Mouse (Mus musculus) right cerebral cortex, adult 2 months (tissue): Measurements from ENCODE around the gene 4930548H24Rik.
A peak's percentile ranks its signal among the peaks of the same experiment; 100 is the strongest.
"Not testable (repeated sequence)": the region's sequence is repeated elsewhere in the genome, so short reads cannot be mapped to it uniquely, and the experiment has no call there.

ENCODE experiments used
- DNase-seq, 2 experiments: peaks; one replicate each; pipeline ENCODE4 v3.0.0; 2021 to 2022; ENCODE audit warnings: low spot score in 2 of 2

4930548H24Rik gene

DNA sequence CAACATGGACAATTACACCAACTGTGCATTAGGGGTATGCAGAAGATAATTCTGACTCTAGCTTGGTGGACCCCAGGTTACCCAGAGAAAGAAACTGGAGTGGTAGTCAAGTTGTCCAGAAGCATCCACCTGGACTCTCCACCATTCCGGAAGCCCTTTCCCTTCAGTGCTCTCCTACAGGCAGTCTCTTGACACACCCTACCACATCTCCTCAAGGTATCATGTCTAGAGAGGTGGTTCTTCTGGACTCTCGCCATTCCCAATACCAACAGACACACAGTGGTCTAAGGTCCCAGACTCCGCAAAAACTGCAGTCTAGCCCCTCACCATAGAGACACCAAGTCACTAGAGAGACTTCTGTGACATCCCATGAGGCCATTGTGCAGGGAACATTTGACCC lies at the start of gene 4930548H24Rik:
4930548H24Rik (plus strand) TSS at position 301 of the 400 bp plus-strand sequence.
- DNase-seq: no peak

DNA sequence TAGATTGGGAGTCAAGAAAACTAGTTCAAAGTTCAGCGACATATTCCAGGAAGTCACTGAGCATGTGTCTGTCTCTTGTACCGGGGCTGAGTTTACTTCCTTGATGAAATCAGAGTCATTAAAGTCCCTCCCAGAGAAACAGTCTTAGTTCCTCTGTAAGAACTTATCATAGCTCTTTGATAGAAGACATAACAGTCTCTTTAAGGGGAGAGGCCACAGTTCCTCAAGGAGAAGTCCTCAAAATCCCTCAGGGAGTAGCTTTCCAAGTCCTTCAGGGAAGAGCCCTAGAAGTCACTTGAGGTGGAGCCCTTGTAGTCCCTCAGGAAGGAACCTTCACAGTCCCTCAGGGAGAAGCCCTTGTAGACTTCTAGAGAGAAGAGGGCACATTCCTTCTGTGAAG lies 34.2 kb upstream of the 4930548H24Rik start:
- DNase-seq: no peak

DNA sequence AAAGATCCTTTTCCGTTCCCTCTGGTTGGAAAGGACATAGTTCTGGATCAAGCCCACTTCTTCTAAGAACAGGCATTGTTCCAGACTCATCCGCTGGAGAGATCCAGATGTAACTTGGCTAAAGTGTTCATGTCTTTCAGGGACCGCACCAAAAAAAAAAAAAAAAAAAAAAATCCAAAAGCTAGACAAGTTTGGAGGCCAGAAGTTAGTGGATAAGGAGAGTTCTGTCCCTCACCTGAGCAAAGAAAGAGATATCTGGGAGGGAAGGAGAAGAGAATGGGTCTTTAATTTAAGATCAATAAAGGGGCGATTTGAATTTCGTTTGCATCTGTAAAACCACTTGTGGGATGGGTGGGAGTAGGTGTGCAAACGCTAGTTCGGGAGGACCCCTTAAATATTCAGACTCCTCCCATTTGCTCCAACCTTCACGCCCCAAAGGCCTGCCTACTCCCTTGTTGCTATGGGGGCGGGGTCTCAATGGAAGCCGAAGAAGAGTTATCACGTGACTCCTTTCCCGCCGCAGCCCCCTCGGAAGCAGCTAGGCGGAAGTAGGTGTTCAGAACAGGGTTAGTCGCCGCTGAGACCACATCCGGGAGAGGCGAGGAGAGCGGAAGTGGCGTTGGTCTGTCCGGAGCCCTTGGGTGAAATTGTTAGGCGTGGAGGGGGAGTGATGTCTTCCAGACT lies 33.5 kb upstream of the 4930548H24Rik start, which contains the start of gene Zfp512:
Zfp512 (plus strand) TSS at position 554 of the 684 bp plus-strand sequence.
- DNase-seq: peak; percentile 91 to 92

DNA sequence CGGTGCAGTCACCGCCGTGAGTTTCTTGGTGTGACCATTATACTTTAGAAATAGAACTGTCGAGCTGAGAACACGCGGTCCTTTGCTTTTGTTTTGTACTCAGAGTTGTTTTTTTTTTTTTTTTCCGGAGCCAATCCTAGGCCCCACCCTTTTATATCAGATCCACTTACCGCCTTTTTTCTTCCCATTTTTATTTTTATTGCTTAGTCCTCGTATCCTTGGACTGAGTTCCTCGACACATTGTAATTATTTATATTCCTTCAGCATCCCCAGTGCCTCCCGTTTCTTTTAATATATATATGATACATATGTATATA lies 33.0 kb upstream of the 4930548H24Rik start:
- no peak for DNase-seq

DNA sequence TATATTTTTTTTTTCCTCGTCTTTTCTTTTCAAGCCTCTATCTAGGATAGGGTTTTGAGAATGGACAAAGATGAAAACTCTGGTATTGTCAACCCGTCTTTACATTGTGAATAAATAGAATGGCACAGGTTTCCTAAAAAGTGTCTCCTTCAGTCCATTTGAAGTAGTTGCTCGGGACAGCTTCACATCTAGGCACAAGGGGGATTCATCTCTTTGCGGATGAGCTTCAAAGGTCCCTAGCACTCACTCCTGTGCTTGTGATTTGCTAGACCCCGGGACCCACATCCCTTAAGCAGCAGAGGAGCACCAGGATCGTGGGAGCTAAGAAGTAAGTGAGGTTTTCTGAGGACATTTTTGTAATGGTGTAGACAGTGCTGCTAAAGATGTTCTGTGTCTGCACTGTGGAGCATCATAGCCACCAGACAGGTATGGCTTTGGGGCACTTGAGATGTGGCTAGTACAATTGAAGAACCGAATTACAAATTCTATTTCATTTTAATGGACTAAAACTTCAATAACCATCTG lies 32.6 kb upstream of the 4930548H24Rik start:
- no peak for DNase-seq

DNA sequence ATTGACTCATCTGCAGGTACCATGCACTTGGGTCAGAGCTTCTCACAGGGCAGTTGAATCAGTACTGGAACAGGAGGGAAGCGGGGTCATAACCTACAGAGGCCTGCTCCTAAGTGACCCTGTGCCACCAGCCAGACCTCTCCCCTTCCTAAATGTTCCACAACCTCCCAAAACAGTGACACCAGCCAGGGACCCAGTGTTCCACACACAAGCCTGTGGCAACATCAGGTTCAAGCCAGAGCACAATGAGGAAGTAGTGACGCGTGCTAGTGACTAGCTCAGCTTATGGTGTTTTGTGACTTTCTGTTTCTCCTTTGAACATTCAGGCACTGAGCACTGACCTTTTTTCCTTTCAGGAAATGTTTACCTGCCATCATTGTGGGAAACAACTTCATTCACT lies 17.7 kb upstream of the 4930548H24Rik start:
- no peak for DNase-seq

DNA sequence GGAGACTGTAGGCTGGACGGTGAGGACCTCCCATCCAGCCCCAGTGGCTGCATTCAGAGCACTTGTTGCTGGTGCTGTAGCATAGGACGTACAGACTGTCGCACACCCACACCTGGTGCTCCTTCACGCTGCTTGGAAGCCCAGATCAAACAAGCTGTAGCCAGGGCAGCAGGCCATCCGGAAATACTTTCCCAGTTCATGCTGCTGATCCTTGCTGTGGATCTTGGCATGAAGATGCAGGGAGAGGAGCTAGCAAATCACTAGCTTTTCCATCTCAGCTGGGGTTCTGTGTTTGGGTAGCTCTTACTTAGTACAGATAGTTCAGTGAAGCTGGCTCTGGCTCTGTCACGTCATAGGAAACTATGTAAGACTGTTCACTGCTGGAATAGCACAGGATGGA lies 15.8 kb upstream of the 4930548H24Rik start:
- no peak for DNase-seq

DNA sequence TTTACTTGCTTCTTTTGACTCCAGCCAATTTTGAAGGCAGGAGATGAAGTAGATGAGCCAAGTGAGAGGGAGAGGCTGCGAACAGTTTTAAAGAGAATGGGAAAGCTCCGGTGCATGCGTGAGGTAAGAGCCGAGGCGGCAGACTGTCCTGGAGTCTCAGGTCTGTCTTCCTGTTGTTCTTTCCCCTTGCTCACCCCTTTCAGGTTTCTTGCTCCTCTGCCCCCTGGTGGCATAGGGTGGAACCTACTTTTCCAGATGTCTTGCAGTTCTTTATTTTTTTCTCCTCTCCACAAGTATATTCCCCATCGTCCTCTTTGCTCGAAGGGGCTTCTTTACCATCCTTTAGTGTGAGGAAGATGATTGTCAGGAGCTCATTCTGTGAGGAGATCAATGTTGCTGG lies 15.2 kb upstream of the 4930548H24Rik start:
- DNase-seq: peak; percentile 39 to 67

DNA sequence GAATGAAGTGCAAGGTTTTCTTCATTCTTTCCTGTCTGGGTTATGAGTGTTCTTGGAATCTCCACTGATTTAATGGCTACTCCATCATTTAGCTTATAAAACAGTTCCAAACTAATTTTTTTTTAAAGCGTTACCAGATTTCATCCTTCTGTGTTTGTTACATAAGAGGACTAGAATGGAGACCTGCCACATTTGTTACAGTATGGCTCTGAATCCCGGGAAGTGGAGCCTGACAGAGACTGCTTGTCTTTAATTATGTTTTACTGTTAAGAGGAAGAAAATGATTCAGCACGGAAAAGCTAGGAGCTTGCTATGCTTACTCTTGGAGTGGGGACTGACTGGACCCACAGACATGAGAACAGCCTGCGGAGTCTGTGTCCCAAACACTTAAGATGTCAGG lies 5.0 kb upstream of the 4930548H24Rik start:
- no peak for DNase-seq

DNA sequence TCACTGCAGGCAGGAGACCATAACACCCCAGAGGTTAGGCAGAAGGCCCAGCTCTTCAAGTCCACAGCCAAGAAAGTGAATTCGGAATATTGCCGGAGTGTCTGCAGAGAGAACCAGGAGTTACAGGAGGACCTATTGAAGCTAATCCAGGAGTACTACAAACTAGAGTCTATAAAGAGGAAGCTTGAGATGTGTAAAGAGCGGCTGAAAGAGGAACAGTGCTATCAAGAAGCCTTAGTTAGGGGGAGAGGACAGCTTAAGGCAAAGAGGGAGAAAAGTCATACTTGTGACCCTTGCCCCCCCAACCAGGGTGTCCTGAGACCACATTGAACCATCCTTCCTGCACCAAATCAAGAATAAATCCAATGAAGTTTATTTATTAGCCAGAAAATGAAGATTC lies 2.3 kb downstream of the 4930548H24Rik start:
- DNase-seq: no peak

DNA sequence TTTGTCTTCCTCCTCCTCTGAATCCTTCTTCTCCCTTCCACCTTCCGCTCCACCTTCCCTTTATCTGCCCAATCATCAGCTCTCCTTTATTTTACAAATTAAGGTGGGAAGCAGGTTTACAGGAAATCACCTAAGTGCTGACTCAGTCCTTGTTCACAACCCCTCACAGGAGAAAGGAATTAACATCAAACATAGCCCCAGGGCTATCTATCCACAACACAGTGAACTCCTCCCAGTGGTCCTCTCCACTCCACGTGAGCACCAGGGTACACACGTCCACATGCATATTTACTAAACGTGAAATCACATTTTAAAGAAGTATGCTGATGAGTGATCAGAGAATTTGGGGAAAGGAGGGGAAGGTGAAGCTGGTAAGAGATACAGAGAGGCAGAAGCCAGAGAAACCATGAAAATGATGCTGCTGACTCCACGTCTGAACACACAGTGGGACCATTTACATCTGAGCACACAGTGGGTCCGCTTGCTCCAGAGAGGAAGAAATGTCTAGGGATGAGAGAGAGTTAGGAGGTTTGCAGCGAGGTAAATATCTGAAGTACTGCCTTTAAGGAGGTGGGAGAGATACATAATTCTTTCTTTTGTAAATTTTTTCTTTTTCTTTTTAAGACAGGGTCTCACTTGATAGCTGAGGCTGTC lies 3.7 kb downstream of the 4930548H24Rik start:
- no peak for DNase-seq

DNA sequence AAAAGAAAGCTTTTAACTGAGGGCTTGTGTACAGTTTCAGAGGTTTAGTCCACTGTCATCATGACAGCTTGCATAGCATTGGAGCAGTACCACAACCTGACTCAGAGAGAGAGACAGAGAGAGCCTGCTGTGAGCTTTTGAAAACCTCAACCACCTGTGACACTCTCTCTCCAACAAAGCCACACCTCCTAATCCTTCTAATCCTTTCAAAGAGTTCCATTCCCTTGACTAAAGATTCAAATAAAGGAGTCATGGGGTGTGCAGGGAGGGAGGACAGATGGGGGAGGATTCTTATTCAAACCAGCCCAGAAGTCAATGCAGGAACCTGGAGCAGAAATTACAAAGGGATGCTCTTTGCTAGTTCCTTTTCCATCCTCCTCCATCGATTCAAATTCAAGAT lies 6.5 kb downstream of the 4930548H24Rik start:
- no peak for DNase-seq

DNA sequence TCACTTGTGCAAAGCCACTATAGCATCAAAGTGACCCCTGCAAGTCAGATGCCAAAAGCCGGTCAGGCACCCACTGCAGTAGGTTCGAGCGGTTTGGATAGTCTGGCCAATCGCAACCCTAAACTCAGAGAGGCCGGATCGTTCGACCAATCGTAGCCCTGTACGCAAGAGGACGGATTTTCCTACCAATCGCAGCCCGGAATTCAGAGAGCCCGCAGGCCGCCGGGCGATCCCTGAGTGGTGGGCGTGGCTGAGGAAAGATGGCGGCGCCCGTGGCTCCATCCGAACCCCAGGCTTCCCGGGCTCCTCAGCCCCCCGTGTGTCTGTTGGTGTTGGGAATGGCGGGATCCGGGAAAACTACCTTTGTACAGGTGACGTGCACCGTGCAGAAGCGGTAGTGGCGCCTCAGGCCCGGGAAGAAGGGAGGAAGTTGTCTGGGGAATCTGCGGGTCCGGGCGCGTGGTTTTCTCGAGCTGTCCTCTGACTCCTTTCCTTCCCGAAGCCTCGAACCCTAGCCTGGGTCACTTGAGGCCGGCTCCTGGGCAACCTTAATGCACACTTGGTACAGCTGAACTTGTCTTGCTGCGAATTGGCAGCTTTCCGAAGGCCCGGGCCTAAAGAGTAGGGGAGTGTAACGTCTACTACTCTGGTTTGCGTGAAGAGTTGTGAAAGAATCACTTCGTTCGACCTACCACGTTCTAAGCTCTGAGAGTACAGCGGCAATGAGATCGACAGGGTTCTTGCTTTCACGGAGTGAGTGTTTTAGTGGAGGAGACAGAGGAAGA lies 9.2 kb downstream of the 4930548H24Rik start, which contains the start of gene Gpn1:
Gpn1 (plus strand) TSS at position 229 of the 785 bp plus-strand sequence.
- peak; percentile 92 to 94 for DNase-seq

DNA sequence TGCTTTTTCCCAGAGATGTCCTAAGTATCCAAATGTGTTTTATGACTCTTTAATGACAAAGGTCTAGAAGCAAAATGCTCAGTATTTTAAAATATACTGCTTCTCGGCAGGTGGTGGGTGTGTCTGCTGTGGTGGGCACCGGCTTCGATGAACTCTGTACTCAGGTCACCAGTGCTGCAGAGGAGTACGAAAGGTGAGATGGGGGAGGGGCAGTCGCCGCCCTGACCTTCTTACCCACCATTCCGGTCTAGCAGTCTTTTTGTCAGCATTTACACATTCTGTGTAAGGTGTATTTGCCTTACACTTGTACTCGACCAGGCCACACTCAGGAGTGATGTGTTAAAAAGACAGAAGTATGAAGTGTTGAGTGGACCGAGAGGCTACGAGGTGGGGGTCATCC lies 19.3 kb downstream of the 4930548H24Rik start:
- no peak for DNase-seq

DNA sequence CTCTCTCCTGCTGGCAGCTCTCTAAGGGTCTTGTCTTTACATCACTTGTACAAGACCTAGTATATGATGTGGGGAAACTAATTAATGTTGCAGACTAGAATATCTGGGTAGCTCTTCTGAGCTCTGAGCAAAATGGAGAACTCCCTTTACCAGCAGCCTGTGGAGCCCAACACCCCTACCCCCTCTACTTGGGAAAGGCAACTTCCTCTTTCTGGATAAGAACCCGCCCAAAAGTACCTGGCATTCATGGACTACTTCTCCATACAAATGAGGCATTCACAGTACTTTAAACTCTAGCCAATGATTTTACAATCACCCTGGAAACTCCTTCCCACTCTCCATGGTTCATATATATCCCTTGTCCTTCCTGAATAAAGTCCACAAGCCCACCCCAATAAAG lies 26.9 kb downstream of the 4930548H24Rik start:
- DNase-seq: no peak

DNA sequence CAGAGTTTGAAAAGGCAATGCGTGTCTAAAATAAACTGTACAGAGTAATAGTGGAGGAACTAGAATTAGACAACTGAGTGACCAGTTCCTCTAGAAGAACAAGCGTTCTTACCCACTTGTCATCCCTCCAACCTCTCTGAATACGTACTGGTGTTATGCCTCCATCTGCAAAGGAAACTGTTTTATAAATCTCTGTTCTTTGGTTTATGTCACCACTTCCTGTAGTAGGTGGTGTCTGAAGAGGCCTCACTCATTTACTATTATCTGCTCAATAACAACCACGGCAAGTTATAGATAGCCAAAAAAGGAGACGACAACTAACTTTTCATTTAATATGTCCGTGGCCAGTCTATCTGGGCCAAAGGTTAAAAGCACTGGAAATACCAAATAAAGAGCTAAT lies 35.0 kb downstream of the 4930548H24Rik start:
- DNase-seq: no peak

DNA sequence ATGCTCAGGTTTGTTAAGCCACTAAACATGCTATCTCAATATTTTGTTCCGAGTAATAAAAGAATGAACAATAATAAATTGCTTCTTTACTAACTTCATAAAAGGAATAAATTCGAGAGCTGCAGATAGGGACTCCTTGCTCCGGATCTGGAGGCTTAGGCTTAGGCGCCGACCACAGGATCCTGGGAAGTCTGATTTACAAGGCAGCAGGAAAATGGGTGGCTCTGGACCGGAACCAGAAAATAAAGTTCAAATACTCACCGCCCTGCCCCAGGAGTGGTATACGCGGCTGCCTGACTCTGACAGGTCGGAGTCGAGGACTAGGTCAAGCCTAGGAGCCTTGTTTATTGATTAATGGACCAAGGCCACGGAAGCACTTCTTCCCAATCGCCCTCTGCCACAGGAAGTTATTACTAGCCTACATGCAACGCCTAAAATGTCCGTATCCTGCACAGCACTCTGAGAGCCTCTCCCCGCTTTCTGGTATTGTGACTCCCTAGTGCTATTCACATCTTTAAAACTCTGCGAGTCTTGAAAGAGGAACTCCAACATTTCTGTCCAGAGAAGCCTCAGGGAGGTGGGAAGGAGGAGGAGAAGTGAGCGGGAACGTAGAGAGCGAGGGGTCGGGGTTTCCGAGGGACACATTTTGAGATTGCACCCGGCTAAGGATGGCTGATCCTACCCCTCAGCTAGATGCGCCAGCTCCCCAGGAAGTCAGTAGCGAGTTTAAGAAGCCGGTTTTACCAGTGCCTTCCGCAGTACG lies 41.0 kb downstream of the 4930548H24Rik start, which contains the start of gene Slc4a1ap:
Slc4a1ap (plus strand) TSS at position 642 of the 763 bp plus-strand sequence.
- peak; percentile 78 to 87 for DNase-seq

DNA sequence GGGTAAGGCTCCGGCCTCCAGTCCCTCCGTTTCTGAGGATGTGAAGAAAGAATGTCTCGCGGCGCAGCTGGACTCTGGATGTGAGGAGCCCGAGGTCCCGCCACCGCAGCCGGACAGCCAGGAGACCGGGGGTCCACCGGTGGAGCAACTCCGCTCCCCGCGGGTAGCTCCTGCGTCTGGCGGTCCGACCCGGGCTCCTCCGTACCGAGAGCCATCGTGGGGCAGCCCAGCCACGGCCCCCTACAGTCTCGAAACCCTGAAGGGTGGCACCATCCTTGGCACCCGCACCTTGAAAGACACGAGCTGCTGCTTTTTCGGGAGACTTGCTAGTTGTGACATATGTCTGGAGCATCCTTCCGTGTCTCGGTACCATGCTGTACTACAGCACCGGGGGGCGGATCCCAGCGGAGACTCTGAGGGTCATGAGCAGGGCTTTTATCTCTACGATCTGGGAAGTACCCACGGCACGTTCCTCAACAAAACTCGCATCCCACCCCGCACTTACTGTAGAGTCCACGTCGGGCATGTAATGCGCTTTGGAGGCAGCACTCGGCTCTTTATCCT lies 41.7 kb downstream of the 4930548H24Rik start:
- no peak for DNase-seq

DNA sequence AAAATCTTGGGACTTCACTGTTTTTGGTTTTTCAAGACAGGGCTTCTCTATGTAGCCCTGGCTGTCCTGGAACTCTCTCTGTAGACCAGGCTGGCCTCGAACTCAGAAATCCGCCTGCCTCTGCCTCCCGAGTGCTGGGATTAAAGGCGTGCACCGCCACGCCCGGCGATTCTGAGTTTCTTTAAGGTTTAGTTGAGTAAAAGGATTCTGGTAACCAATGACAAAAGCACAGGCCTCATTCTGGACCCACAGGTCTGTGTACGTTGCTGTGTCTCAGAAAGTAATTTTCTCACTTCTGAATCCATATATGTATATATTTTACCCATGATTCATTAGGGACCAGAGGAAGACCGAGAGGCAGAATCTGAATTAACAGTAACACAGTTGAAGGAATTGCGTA lies 42.2 kb downstream of the 4930548H24Rik start, which contains the start of gene Supt7l:
Supt7l (minus strand) TSS at position 101 of the 400 bp plus-strand sequence.
- not testable (repeated sequence) for DNase-seq

DNA sequence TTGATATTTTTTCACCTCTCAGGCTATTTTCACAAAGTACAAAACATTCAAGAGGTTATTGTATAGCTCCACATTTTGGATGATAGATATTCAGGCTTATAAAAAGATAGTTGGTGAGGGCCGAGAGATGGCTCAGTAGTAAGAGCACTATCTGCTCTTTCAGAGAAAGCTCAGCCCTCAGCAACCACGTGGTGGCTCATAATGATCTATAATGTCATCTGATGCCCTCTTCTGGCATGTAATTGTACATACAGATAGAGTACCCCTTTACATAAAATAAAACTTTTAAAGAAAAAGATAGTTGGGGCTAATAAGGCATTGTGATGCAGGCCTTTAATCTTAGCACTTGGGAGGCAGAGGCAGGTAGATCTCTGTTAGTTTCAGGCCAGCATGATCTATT lies 43.0 kb downstream of the 4930548H24Rik start:
- DNase-seq: no peak

DNA sequence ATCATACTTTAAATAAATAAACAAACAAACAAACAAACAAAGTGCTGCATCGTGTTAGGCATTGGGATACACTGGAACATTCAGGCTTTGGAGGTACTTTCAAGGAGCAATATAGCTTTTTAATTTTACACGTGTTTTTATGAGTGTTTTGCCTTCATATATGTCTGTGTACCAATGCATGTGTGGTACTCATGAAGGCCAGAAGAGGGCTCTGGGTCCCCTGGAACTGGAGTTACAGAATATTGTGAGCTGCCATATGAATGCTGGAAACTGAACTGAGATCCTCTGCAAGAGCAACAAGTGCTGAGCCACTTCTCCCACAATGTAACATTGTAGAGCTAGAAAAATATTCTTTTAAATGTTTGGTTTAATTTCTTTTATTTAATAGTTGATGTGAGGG lies 49.7 kb downstream of the 4930548H24Rik start:
- DNase-seq: no peak
